Mouse (Mus musculus): ENCODE measurements at regions not wholly inside any gene's neighbourhood (a gene's known extent, or its start where the extent isn't known, plus 50 kb on each side); places are given as distances from the start of the nearest gene placed in this dataset.

GRCm38 (mm10) chr7:58557535-58557934, 98.4 kb upstream of the Atp10a start:
- TF ChIP-seq EP300 (IDR thresholded peaks at IDR 0.05; ENCODE audit: low read depth) (no peak), CTCF (IDR thresholded peaks at IDR 0.05; ENCODE audit: low read depth) (no peak)

GRCm38 (mm10) chr7:58568807-58569206, 87.2 kb upstream of the Atp10a start:
- WGBS: 31% methylated on average over 2 of the region's 2 CpGs
- H3K27ac ChIP-seq (ENCODE audit: low read depth): no peak overlapping the region
- DNase-seq (ENCODE audit: low spot score) (no peak), ATAC-seq (ENCODE audit: insufficient read depth, low read depth) (no peak)
- TF ChIP-seq EP300 (IDR thresholded peaks at IDR 0.05; ENCODE audit: low read depth): no peak
- TF ChIP-seq CTCF (IDR thresholded peaks at IDR 0.05; ENCODE audit: low read depth): no peak
- H3K36me3 ChIP-seq (replicated peaks; ENCODE audit: control insufficient read depth, insufficient read depth, low read length): no peaks in the 10 kb centered on the region
- no peaks in the 10 kb centered on the region for H3K27me3 ChIP-seq (ENCODE audit: control insufficient read depth, insufficient read depth, low read length)
- no peaks in the 10 kb centered on the region for H3K4me1 ChIP-seq (ENCODE audit: control insufficient read depth, insufficient read depth)
- no peak overlapping the region for H3K4me3 ChIP-seq (ENCODE audit: low read depth, low read length)
- H3K9ac ChIP-seq (replicated peaks; ENCODE audit: low read depth, low read length): no peak overlapping the region
- H3K9me3 ChIP-seq (replicated peaks; ENCODE audit: control insufficient read depth, low read length): no peaks in the 10 kb centered on the region
- no peak overlapping the region for H3K4me2 ChIP-seq (ENCODE audit: low read depth, low read length)

More at GRCm38 (mm10) chr7:58557535-58557934, 98.4 kb upstream of the Atp10a start:
- H3K4me3 ChIP-seq (ENCODE audit: low read depth, low read length): no peak overlapping the region
- ATAC-seq (ENCODE audit: insufficient read depth, low read depth): no peak
- no peaks in the 10 kb centered on the region for H3K9me3 ChIP-seq (replicated peaks; ENCODE audit: control insufficient read depth, low read length)
- no peak overlapping the region for H3K27ac ChIP-seq (ENCODE audit: low read depth)
- H3K36me3 ChIP-seq (replicated peaks; ENCODE audit: control insufficient read depth, insufficient read depth, low read length): no peaks in the 10 kb centered on the region
- no peaks in the 10 kb centered on the region for H3K4me1 ChIP-seq (ENCODE audit: control insufficient read depth, insufficient read depth)
- H3K27me3 ChIP-seq (ENCODE audit: control insufficient read depth, insufficient read depth, low read length): no peaks in the 10 kb centered on the region
- DNase-seq (ENCODE audit: low spot score): no peak
- no peak overlapping the region for H3K9ac ChIP-seq (replicated peaks; ENCODE audit: low read depth, low read length)
- no peak overlapping the region for H3K4me2 ChIP-seq (ENCODE audit: low read depth, low read length)

- no peak overlapping the region for H3K27ac ChIP-seq (ENCODE audit: low read depth)
- DNase-seq (ENCODE audit: low spot score) (peak; percentile 25), ATAC-seq (ENCODE audit: insufficient read depth, low read depth) (no peak)
- H3K36me3 ChIP-seq (replicated peaks; ENCODE audit: control insufficient read depth, insufficient read depth, low read length): no peaks in the 10 kb centered on the region
- H3K4me2 ChIP-seq (ENCODE audit: low read depth, low read length): no peak overlapping the region
- H3K9me3 ChIP-seq (replicated peaks; ENCODE audit: control insufficient read depth, low read length): no peaks in the 10 kb centered on the region
- no peaks in the 10 kb centered on the region for H3K27me3 ChIP-seq (ENCODE audit: control insufficient read depth, insufficient read depth, low read length)
- WGBS: 21% methylated on average over 4 of the region's 4 CpGs
- H3K4me1 ChIP-seq (ENCODE audit: control insufficient read depth, insufficient read depth): 0 out of 2 replicates have a peak, but pooled peaks cover 6% of the 10 kb centered on the region
- H3K4me3 ChIP-seq (ENCODE audit: low read depth, low read length): no peak overlapping the region
- TF ChIP-seq CTCF (IDR thresholded peaks at IDR 0.05; ENCODE audit: low read depth) (peak; percentile 95), EP300 (IDR thresholded peaks at IDR 0.05; ENCODE audit: low read depth) (no peak)
- H3K9ac ChIP-seq (replicated peaks; ENCODE audit: low read depth, low read length): no peak overlapping the region
Observed at GRCm38 (mm10) chr7:58584241-58584820, 71.6 kb upstream of the Atp10a start.

- Histone ChIP-seq H3K9me3 (replicated peaks; ENCODE audit: control insufficient read depth, low read length) (no peaks in the 10 kb centered on the region), H3K27me3 (ENCODE audit: control insufficient read depth, insufficient read depth, low read length) (no peaks in the 10 kb centered on the region), H3K4me1 (ENCODE audit: control insufficient read depth, insufficient read depth) (0 out of 2 replicates have a peak, but pooled peaks cover 6% of the 10 kb centered on the region), H3K9ac (replicated peaks; ENCODE audit: low read depth, low read length) (no peak overlapping the region), H3K27ac (ENCODE audit: low read depth) (no peak overlapping the region), H3K4me3 (ENCODE audit: low read depth, low read length) (no peak overlapping the region), H3K36me3 (replicated peaks; ENCODE audit: control insufficient read depth, insufficient read depth, low read length) (no peaks in the 10 kb centered on the region), H3K4me2 (ENCODE audit: low read depth, low read length) (no peak overlapping the region)
- ATAC-seq (ENCODE audit: insufficient read depth, low read depth) (no peak), DNase-seq (ENCODE audit: low spot score) (no peak)
- 46% methylated on average over 3 of the region's 3 CpGs for WGBS
- TF ChIP-seq EP300 (IDR thresholded peaks at IDR 0.05; ENCODE audit: low read depth) (no peak), CTCF (IDR thresholded peaks at IDR 0.05; ENCODE audit: low read depth) (no peak)
Observed at GRCm38 (mm10) chr7:58585626-58586256, 70.2 kb upstream of the Atp10a start.

GRCm38 (mm10) chr7:58595951-58596350, 60.0 kb upstream of the Atp10a start:
- TF ChIP-seq CTCF (IDR thresholded peaks at IDR 0.05; ENCODE audit: low read depth) (no peak), EP300 (IDR thresholded peaks at IDR 0.05; ENCODE audit: low read depth) (no peak)
- H3K9ac ChIP-seq (replicated peaks; ENCODE audit: low read depth, low read length): no peak overlapping the region
- no peak overlapping the region for H3K27ac ChIP-seq (ENCODE audit: low read depth)
- 39% methylated on average over 1 of the region's 1 CpGs for WGBS
- no peak for ATAC-seq (ENCODE audit: insufficient read depth, low read depth)
- H3K4me1 ChIP-seq (ENCODE audit: control insufficient read depth, insufficient read depth): no peaks in the 10 kb centered on the region
- H3K9me3 ChIP-seq (replicated peaks; ENCODE audit: control insufficient read depth, low read length): no peaks in the 10 kb centered on the region
- no peak overlapping the region for H3K4me3 ChIP-seq (ENCODE audit: low read depth, low read length)
- H3K27me3 ChIP-seq (ENCODE audit: control insufficient read depth, insufficient read depth, low read length): no peaks in the 10 kb centered on the region
- H3K36me3 ChIP-seq (replicated peaks; ENCODE audit: control insufficient read depth, insufficient read depth, low read length): no peaks in the 10 kb centered on the region
- DNase-seq (ENCODE audit: low spot score): no peak
- no peak overlapping the region for H3K4me2 ChIP-seq (ENCODE audit: low read depth, low read length)

Data from heart, postnatal 0 days (tissue).